Mouse (Mus musculus) T-helper 1 cell (primary cell): Measurements from ENCODE around the gene Gja5.

Experiments
- in situ Hi-C: fragments of 300-600 bp; cut with MboI, MseI; formaldehyde crosslinking; loops from one replicate; pipeline ENCODE4 v1.15.1; 2025; ENCODE audit warnings: high pct_unique_total_duplicates

Gja5 gene

GRCm38 (mm10) chr3:96931261-96931681 lies 26.8 kb downstream of the Gja5 start:
- in situ Hi-C loops, result loop anchor here (10.0 to 25.0 kb wide), 2 partner anchors 404 to 1481 kb away; no protein-coding TSS in a partner anchor

GRCm38 (mm10) chr3:96936241-96936640 lies 31.7 kb downstream of the Gja5 start:
- in situ Hi-C loops, result loop anchor here (5.0 to 25.0 kb wide), 4 partner anchors 146 to 1476 kb away; no protein-coding TSS in a partner anchor

GRCm38 (mm10) chr3:96937606-96938005 lies 33.1 kb downstream of the Gja5 start:
- in situ Hi-C loops, result loop anchor here (5.0 to 25.0 kb wide), 4 partner anchors 145 to 1475 kb away; no protein-coding TSS in a partner anchor

GRCm38 (mm10) chr3:96938738-96939137 lies 34.2 kb downstream of the Gja5 start:
- in situ Hi-C loops, result loop anchor here (5.0 to 25.0 kb wide), 4 partner anchors 144 to 1474 kb away; no protein-coding TSS in a partner anchor

GRCm38 (mm10) chr3:96942706-96943105 lies 38.2 kb downstream of the Gja5 start:
- in situ Hi-C loops, result loop anchor here (25.0 kb wide), 1 partner anchor 1470 kb away; no protein-coding TSS in a partner anchor

- in situ Hi-C loops, result no loop called here
Measured at GRCm38 (mm10) chr3:96953489-96954233, 49.2 kb downstream of the Gja5 start.

GRCm38 (mm10) chr3:96960597-96960996 lies 56.1 kb downstream of the Gja5 start:
- in situ Hi-C loops, result no loop called here

GRCm38 (mm10) chr3:96963088-96964034 lies 58.9 kb downstream of the Gja5 start:
- in situ Hi-C loops, result no loop called here

GRCm38 (mm10) chr3:96970986-96971385 lies 66.5 kb downstream of the Gja5 start:
- in situ Hi-C loops, result no loop called here

- in situ Hi-C loops, result no loop called here
Measured at GRCm38 (mm10) chr3:96974467-96974866, 70.0 kb downstream of the Gja5 start.

- in situ Hi-C loops, result no loop called here
Measured at GRCm38 (mm10) chr3:96975628-96976027, 71.1 kb downstream of the Gja5 start.

GRCm38 (mm10) chr3:96977507-96977906 lies 73.0 kb downstream of the Gja5 start:
- in situ Hi-C loops, result no loop called here

GRCm38 (mm10) chr3:96978469-96978868 lies 74.0 kb downstream of the Gja5 start:
- in situ Hi-C loops, result no loop called here

GRCm38 (mm10) chr3:96979020-96979419 lies 74.5 kb downstream of the Gja5 start:
- in situ Hi-C loops, result no loop called here

GRCm38 (mm10) chr3:96981833-96982232 lies 77.3 kb downstream of the Gja5 start:
- in situ Hi-C loops, result no loop called here

GRCm38 (mm10) chr3:96982666-96983065 lies 78.2 kb downstream of the Gja5 start:
- in situ Hi-C loops, result no loop called here

- in situ Hi-C loops, result loop anchor here (10.0 kb wide), 1 partner anchor 342 kb away; no protein-coding TSS in a partner anchor
Measured at GRCm38 (mm10) chr3:96992526-96992925, 88.0 kb downstream of the Gja5 start.

GRCm38 (mm10) chr3:96997770-96998169 lies 93.3 kb downstream of the Gja5 start:
- in situ Hi-C loops, result loop anchor here (10.0 kb wide), 1 partner anchor 337 kb away; no protein-coding TSS in a partner anchor

- in situ Hi-C loops, result no loop called here
Measured at GRCm38 (mm10) chr3:97003111-97003510, 98.6 kb downstream of the Gja5 start.

- in situ Hi-C loops, result no loop called here
Measured at GRCm38 (mm10) chr3:97004509-97004908, 100.0 kb downstream of the Gja5 start.

- in situ Hi-C loops, result no loop called here
Measured at GRCm38 (mm10) chr3:97007010-97007448, 102.5 kb downstream of the Gja5 start.

- in situ Hi-C loops, result no loop called here
Measured at GRCm38 (mm10) chr3:97025226-97025625, 120.7 kb downstream of the Gja5 start.
